Mouse (Mus musculus): Measurements from ENCODE around the gene Atoh7. TPM values are rescaled to one million over a fixed set of nuclear protein-coding genes. Genes with fewer than 3 reads are reported as not detected.
"Not testable (repeated sequence)": the region's sequence is repeated elsewhere in the genome, so short reads cannot be mapped to it uniquely, and the experiment has no call there.

Atoh7 gene
- total RNA-seq (2021): 1 to 10 TPM; 1.6 to 2.5 TPM

DNA sequence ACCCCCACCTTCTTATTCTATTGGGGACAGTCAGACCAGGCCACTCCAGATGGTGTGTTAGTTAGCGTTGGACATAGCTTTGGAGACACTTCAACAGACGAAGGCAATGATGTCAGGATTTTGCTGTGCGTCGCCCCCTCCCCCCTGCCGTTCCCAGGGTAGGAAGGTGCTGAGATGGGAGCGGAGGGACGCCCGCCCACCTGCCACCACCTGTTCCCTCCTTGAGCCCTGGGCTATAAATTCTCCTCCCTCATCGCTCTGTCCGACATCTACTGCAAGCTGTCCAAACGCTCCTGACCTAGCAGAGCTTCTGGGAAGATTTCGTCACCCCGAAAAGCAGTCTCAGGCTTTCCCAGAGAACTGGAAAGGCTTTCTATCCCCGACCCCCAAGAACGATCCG is at the start of gene Atoh7:
Gene Atoh7, plus strand, starts transcription at position 131 of the 400 bp plus-strand sequence.
- DNase-seq: peak; percentile 9

DNA sequence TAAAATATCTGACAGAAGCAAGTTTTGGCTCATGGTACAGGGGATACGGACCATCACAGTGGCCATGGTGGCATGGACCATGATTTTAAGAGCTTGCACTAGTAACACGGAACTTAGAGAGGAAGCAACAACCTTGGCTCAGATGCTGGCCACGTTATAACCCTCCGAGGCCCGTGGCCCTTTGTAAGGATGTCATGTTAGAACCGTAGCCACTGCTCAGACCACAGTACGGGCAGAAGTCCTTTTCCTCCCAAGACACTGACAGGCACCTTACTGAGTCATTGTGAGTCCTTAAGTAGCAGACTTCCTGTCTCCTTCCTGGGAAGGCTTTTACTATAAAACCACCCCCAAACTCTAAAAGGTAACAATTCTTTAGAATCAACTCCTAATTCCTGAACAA is 48.2 kb upstream of the Atoh7 start:
- DNase-seq: no peak

DNA sequence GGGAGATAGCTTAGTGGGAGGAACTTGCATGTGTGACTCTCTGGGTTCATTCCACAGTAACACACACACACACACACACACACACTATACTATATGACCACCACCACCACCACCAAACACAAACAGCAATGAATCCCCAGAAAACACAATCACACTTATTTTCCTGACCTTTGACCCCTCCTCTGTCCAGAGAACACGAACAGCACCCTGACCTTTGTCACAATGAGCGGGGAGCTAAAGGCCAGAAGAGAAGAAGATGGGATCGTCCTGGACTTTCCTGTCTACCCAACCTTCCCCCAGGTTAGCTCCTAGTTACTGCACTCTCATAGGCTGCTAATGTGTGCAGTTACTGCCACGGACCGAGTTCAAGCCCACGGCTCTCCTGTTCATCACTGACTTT is 47.4 kb upstream of the Atoh7 start:
- no peak for DNase-seq

DNA sequence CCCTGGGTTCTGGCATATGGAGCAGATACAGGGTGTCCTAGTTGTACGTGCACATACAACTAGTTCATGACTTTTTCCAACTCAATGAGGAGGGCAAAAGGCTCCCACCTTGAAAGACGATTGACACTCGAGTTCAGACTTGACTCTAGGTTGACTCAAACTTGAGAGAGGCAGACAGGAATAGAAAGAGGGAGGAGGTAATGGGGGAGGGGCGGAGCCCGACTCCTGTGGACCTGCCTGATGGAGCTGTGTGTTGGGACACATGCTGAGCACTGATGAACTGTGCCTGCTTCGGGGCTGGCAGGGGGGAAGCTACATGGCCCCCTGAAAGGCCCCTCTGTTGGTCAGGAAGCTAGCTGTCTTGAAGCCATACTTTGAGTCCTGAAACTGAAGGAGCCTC is 46.4 kb upstream of the Atoh7 start:
- DNase-seq: no peak

DNA sequence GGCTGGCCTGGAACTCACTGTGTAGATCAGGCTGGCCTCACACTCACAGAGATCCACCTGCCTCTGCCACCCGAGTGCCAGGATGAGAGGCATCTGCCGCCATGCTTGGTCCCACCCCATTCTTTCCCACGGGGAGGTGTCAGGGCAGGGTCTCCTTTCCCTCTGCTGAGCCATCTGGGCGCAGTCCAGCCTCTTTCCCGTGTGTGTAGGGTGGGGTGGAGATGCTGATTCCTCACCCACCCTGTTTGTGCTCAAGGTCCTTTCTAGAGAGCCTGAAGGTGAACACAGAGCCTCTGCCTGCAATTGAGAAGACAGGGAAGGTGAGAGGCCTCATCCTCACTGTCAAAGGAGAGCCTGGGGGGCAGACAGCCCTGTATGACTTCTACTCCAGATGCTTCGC is 45.4 kb upstream of the Atoh7 start:
- DNase-seq: not testable (repeated sequence)

DNA sequence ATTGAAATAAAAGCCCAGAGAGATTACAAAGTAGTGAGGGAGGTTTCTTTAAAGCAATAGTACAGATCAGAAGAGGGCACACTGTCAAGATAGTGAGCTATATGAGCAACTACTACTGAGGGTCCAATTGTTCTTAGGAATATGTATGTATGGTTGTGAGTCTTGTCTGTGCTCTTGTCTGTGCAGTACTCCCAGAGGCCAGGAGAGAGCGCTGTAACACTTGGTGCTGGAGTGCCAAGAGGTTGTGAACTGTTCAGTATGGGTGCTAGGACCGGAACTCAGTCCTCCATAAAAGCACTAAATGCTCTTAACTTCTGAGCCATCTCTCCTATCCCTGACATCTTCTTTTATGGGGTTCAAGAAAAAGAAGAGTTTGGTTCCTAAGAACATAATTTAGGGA is 44.9 kb upstream of the Atoh7 start:
- no peak for DNase-seq

DNA sequence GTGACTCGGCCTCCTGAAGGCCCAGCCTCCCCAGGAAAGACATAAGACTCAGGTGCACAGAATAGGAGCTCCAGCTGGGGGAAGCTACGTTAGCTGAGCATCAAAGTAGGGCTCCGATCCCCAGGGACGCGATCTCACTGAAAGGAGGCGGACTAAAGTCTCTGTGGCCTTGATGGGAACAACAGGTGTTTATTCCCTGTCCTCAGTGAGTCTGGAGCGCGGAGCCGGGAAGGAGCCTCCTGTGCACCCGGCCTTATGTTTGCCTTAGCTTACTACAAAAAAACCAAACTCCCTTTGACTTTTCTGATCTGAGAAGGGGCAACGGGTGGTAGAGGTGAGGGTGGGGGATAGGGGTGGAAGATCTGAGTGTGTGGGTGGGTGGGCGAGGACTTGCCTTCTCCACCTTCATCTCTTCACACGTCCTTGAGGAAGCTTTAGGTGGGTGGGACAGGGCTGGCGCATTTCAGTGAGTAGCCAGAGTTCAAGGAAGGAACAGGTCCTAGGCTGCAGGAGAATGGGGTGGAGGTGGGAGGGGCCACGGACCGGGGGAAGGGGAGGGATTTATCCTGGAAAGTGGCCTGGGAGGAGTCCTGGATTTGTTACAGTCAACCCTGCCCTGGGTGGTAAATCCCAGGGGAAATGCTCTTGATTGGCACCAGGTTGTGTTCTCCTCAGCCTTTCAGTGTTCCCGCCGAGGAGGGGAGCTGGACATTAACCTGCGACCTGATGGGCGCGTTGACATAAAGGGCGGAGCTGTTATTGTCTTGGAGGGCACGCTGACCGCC is 42.3 kb upstream of the Atoh7 start:
- no peak for DNase-seq

DNA sequence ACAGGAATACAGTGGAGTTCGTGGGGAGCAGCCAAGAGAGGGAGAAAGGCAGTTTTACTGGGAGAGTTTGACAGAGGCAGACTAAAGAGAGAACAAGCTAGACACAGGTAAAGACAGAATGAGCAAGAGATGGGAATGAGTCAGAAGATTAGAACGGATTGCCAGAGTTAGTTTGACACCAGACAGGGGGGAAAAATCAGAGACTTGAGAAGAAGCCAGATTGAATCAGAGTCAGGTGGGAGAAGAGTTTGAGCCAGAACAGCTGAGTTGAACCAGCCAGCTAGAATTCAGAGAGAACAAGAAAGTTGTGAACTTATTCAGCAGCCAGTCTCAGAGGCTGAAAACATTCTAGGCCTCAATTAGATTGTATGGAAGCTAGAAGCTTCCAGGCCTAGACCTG is 39.6 kb upstream of the Atoh7 start, which contains the start of gene Pbld1:
Gene Pbld1, plus strand, starts transcription at position 301 of the 400 bp plus-strand sequence.
- DNase-seq: no peak

DNA sequence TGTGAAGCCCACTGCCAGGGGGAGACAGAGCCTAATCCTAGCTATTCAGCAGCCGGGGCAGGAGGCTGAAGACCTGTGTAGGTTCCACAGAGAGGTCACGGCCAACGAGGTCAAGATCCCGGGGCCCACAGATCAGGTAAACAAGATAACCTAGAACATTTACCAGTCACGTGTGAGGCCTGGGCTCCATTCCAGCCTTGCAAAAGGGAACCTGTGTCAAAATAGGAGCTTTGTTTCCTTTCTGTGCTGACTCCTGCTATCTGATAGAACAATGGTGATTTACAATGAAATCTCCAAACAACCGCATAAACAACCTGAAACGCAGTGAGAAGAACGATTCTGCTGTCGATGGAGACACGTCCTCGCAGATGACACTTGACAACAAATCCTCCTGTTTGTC is 39.0 kb upstream of the Atoh7 start:
- no peak for DNase-seq

DNA sequence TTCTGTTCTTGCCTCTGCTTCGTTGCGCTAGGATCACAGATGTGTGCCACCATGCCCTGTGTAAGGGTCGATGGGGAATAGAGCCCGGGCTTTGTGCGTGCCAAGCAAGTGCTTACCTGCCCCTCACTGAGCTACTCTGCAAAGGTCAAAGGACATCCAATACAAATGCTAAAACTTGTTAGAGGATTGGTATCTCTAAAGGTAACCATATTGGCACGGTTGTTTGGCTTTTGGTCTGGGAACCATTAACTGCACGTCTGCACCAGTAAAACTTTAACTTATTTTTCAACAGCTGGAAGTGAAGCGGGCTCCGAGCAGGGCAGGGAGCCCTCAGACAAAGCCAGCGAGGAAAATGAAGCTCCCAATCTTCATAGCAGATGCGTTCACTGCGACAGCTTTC is 38.2 kb upstream of the Atoh7 start:
- no peak for DNase-seq

DNA sequence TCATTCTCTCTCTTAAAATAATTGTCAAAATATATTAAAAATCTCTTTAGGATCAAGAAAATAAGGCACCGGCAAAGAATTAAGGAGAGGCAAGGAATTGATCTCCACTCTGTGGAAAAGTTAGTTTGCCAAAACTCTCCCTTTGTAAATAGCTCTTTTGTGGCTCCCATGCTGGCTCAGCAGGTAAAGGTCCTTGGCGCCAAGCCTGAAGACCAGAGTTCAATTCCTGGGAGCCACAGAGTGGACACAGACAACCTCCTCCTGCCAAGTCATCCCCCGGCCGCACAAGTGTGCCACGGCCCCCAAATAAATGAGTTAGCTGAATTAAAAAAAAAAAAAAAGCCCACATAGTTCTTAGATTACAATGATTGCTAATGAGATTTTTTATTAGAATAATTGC is 36.8 kb upstream of the Atoh7 start:
- no peak for DNase-seq

DNA sequence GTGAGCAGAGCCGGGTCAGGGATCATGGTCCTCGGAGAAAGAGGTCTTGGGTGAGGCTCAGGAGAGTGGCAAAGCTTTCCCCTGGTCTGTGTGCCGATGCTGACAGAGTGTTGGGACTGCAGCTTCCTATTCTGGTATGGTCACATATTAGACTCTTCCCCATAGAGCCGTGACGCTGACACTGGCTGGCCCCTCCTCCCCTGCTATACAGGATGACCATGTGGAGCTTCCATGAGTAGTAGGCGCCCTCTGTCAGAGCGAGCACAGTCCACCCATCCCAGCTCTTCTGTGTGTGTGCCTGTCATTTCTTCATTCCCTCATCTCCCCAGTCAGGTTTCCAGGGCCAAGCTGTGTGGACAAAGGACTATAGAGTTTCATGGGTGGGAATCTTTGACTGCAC is 36.1 kb upstream of the Atoh7 start:
- no peak for DNase-seq

DNA sequence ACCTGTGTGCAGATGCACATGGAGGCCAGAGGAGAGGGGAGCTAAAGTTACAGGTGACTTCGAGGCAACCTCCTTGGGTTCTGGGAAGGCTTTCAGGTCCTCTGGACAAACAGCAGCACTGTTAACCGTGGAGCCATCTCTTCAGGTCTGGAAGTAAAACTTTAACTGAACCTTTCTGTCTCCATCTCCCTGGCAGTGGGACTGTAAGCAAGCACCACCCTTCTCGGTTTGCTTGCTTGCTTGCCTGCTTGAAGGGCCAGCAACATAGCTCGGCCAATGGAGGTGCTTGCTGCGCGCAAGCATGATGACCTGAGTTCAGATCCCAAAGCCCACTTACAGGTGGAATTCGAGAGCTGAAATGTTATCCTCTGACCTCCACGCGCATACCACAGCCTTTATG is 34.9 kb upstream of the Atoh7 start:
- no peak for DNase-seq

DNA sequence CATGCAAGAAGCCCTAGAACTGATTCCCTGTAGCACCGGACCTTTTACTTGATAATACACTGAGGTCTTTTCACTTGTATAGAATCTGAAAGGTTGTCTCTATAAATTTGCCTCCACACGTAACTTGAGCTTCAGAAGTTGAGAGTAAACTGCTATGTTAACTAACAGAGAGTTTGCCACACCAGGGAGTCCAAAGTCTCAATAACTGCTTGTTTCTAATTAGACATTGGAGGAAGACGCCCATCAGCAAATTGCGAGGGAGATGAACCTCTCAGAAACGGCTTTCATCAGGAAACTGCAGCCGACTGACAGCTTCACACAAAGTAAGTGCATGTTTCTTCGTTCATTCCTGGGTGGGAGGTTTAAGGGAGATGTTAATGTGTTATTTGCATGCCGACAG is 33.9 kb upstream of the Atoh7 start:
- DNase-seq: no peak

DNA sequence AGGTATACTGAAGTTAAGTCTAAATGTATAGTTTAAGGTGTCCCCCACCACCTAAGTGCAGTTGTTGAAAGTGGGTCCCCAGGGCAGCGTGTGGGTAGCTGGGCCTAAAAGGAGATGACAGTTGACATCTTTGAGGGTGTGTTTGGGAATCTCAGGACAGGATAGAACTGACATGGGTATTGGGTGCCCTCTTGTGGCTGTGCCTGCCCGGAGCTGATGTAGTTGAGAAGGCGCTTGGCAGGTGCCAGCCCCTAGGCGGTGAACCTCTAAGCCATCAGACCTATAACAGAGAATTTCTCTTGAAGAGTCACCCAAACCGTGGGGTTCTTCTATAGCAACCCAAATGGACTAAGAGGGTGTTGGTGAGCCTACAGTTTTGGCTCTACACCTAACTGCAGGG is 33.5 kb upstream of the Atoh7 start:
- DNase-seq: peak; percentile 77 to 79

DNA sequence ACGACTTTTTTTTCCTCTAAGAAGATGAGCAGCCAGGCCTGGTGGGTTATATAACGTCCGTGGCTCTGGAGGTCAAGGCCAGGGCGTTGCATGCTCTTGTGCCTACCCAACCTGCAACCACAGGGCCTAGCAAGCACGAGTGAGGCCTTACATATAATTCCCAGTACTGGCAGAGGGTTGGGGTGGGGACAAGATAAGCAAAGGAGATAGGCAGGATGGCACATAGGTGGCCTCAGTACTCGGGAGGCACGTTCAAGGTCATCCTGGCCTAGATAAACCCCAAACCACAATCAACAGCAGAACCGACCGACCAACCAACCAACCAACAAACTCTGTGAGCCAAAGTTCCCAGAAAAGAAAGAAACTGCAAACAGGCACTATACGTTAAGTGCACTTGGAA is 13.1 kb upstream of the Atoh7 start:
- DNase-seq: no peak

DNA sequence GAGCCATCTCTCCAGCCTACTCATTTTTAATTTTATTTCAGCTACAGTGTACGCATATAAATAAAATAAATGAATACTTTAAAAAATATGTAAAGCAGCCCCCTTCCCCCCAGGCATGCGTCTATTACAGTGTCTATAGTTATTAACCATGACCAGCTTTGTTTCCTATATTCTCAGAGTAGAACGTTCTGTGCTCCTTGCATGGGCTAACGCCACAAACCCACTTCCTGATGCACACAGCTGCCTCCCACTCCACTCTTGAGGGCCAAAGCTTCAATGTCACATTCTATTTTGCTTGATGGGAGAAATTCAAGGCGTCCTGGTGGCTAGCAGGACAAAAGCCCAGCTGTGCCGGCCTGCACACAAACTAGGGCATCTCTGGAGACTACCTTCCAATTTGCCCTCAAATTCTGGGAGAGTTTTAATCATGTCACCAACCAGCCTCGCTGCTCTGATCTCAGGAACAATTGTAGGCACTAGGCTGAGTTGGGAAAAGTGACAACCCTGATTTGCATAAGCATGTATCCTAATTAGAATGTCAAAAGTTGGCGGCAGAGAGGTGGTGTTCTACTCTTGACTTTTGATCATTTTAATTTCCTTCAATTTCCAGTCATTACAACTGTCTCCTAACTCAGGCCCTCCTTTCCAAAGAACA is 10.2 kb upstream of the Atoh7 start:
- no peak for DNase-seq

DNA sequence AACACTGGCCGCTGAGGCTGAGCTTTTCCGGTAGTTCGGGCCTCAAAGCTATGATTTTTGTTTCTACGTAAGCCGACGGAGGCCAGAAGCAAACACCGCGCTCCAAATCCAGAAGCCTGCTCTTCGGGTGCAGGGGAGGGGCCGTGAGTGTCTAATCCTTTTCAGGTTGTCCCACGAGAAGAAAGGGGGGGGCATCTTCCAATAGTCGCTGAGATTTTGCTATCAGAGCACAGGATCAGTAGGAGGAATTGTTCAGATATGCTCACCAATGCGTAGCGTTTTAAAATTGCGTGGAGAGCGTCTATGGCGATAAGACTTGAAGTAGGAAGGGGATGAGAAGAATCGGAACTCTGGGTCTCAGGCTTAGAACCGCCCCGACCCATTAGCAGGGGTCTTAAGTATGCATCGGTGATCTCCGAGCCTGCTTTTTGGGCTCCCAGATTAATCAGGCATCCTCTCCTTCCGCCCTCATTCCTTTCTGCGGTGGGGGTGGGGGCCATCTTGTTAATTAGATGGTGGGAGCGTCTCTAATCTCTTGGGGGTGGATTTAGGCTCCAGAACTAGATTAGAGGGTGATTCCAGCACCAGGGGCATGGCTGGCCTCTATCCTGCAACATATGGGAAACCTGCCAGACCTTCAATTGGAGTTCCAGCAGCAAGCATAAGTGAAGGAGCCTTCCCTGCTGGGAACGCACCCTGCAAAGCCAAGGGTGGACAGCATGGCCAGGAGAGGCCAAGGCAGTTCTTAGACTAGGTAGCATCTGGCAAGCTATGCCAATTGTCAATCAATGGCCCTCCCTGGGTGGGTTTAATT is 9.5 kb upstream of the Atoh7 start:
- DNase-seq: no peak

DNA sequence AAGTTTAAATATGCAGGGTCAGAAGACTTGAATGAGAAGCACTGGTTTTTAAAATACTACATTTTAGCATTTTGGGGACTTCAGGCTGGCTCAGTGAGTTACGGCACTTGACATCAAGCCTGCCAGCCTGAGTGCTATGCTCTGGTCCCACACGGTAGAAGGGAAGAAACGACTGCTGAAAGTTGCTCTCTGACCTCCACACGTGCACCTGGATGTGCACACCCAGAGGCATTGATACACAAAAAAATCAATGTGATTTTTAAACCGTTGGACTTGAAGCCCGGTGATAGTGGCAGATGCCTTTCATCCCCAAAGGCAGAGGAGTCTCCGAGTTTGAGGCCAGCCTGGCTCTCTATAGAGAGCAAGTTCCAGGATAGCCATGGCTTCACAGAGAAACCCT is 7.5 kb upstream of the Atoh7 start:
- no peak for DNase-seq

DNA sequence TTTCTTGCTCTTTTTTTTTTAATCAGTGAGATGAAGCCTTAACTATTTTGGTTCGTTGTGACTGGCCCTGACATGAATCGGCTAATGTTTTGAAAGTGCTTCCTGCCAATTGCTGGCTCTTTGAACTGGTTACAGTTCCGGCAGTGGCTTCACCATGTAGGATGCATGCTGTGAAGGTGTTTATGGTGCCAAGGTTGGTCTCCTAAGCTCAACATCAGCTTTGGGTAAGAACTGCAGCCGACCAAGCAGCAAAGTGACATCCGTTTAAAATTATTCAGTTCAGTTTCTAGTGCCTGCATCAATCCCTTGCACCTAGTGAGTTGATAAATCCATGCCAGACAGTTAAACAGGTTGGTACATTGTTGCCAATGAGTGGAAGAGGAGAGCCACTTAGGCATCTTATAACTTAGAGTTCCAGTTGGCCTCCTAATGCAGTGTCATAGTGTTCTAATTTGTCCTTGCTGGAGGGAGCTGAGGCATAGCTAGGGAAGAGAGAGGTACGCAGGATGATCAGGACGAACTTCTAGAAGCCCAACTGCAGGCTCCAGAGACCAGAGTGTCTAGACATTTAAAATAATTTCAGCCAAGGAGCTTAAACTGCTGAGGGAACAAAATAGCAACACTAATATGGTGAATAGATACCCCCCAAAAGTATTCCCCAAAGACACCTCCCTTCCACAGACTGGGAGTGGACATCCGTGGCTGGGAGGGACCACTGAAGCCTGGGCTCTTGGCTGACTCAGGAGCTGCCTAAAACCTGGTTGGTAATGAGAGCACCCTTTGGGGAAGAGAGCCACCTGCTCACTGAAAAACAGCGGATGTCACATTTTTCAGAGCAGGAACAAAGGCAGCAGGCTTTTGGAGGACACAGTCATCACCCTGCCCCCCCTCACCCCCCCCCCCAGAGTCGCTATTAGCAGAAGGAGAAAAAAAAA is 6.6 kb upstream of the Atoh7 start:
- no peak for DNase-seq

DNA sequence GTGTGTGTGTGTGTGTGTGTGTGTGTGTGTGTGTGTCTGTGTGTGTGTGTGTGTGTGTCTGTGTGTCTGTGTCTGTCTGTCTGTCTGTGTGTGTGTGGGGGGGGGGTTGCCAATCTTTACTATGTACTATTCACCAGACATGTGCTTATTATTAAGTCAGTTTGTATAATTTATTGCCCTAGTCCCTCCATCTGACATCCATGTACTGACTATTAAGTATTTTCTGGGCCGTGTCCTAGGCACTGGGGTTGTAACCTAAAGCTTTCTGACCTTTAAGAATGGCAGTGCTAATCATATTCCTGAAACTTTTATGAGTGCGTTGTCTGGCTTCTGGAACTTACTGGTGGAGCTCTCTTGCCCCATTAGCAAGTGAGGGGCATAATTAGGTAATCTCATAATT is 2.7 kb upstream of the Atoh7 start:
- no peak for DNase-seq

DNA sequence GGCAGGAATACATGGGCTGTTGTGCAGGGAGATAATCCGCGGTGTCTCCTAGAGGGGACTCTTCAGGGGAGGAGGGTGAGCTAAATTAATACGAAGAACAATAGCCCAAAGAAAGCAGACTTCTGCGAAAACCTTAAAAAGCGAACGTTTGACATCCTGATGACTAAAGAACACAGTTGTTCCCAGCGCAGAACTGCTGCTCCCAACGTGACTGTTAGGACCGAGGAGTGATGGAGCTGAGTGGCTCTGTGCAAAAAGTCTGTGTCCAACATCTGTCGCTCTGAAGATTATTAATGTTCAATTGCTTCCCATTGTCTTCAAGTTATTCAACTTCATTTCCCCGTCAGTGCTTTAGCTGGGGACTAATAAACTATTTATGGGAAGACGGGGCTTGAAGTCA is 1.3 kb upstream of the Atoh7 start:
- DNase-seq: no peak

All from layer of hippocampus, postnatal 36 days (tissue).